Mouse (Mus musculus) liver, embryonic 14.5 days (tissue): ENCODE results near the gene Lmna. TPM values are rescaled to one million over a fixed set of nuclear protein-coding genes. Genes with fewer than 3 reads are reported as not detected.

Experiments
- ATAC-seq: fragments of 200-750 bp; cut with Nextera tagmentation; 2 replicates; pipeline ENCODE4 v1.8.0; 2017; ENCODE audit warnings: moderate number of reproducible peaks, mild to moderate bottlenecking, moderate library complexity; ENCODE audit not compliant: insufficient read depth
- DNase-seq, 3 experiments: peaks; one replicate each; pipeline ENCODE4 v3.0.0-alpha.2; 2012 to 2013; ENCODE audit warnings: low read depth in 3 of 3, low spot score in 3 of 3
- H3K27ac ChIP-seq: fragments of 300-500 bp; sonication (generic); 2 replicates; pipeline ENCODE4 v1.5.1; 2014; ENCODE audit warnings: moderate library complexity, mild to moderate bottlenecking, control low read depth, inconsistent platforms
- H3K27me3 ChIP-seq: fragments of 300-500 bp; sonication (generic); 2 replicates; pipeline ENCODE4 v1.6.1; 2014; ENCODE audit warnings: mild to moderate bottlenecking, low read length, moderate library complexity; ENCODE audit not compliant: control insufficient read depth, insufficient read depth
- H3K36me3 ChIP-seq: fragments of 300-500 bp; sonication (generic); replicated peaks from 2 replicates; pipeline ENCODE4 v1.6.1; 2014; ENCODE audit warnings: low read depth; ENCODE audit not compliant: control insufficient read depth, insufficient read depth
- H3K4me1 ChIP-seq, 2 experiments: fragments of 200-500 bp in 1 of 2; fragments of 300-500 bp in 1 of 2; sonication (generic) in 1 of 2; replicated peaks; 2 replicates each; pipeline ENCODE4 v1.6.1; 2012 to 2014; ENCODE audit warnings: antibody characterized with exemption in 1 of 2, inconsistent platforms in 1 of 2, low read length in 1 of 2; ENCODE audit not compliant: control insufficient read depth in 2 of 2, insufficient read depth in 2 of 2
- H3K4me2 ChIP-seq: fragments of 300-500 bp; sonication (generic); 2 replicates; pipeline ENCODE4 v1.6.1; 2014; ENCODE audit warnings: low read depth, mild to moderate bottlenecking, control low read depth, moderate library complexity
- H3K4me3 ChIP-seq, 2 experiments: fragments of 200-500 bp in 1 of 2; fragments of 300-500 bp in 1 of 2; sonication (generic) in 1 of 2; 2 replicates each; pipeline ENCODE4 v1.5.1; 2012 to 2014; ENCODE audit warnings: low read depth in 2 of 2, low read length in 2 of 2, mild to moderate bottlenecking in 2 of 2, control low read depth in 1 of 2, inconsistent platforms in 1 of 2, moderate library complexity in 1 of 2; ENCODE audit not compliant: insufficient read depth in 1 of 2
- H3K9ac ChIP-seq: fragments of 300-500 bp; sonication (generic); replicated peaks from 2 replicates; pipeline ENCODE4 v1.6.1; 2014; ENCODE audit warnings: mild to moderate bottlenecking, control low read depth, moderate library complexity
- H3K9me3 ChIP-seq: fragments of 300-500 bp; sonication (generic); 2 replicates; pipeline ENCODE4 v1.6.1; 2016; ENCODE audit warnings: low read length, mixed read lengths; ENCODE audit not compliant: control insufficient read depth
- CTCF ChIP-seq: IDR thresholded peaks from 2 replicates; pipeline ENCODE4 v1.5.1; 2016; ENCODE audit warnings: antibody characterized with exemption, low read depth, control low read depth
- EP300 ChIP-seq: IDR thresholded peaks from 2 replicates; pipeline ENCODE4 v1.6.1; 2016; ENCODE audit warnings: antibody characterized with exemption, low read depth
- WGBS: fragments of 180-500 bp; shearing (Covaris S2); extraction: QIAGEN DNeasy Blood & Tissue Kit; methylation state at CpG from one replicate; pipeline ENCODE4 v1.1.7; 2014; ENCODE audit not compliant: insufficient replicate concordance; 5-methylcytosine and 5-hydroxymethylcytosine counted together
- polyA plus RNA-seq, 2 experiments: library from polyadenylated mRNA; depleted of rRNA in 1 of 2; stranded (reverse) in 1 of 2; unstranded in 1 of 2; fragments of >200 nt; fragmentation: Nextera tagmentation in 1 of 2; extraction: Ambion mirVana in 1 of 2; gene quantifications; 2 replicates each; pipeline versions ENCODE4 v1.2.1 to v1.2.3; 2012 to 2014

Lmna gene
- polyA plus RNA-seq, 2 experiments = 58.7 to 115 TPM

GRCm38 (mm10) chr3:88531348-88532298 lies 21.9 kb upstream of the Lmna start:
- peak overlapping the region; percentile 99 for H3K4me2 ChIP-seq
- peak; percentile 62 for ATAC-seq
- peaks cover 6% of the 10 kb centered on the region for H3K27me3 ChIP-seq
- H3K4me1 ChIP-seq = peaks cover 7 to 14% of the 10 kb centered on the region in 2 experiments; a peak in 3 of 4 replicates
- DNase-seq = peak in 2 of 3 experiments; percentile 50 to 56
- no peak overlapping the region for H3K27ac ChIP-seq
- peak overlapping the region; percentile 64 for H3K9ac ChIP-seq
- WGBS = under 1% methylated on average over 54 of the region's 63 CpGs
- no peaks in the 10 kb centered on the region for H3K9me3 ChIP-seq
- H3K36me3 ChIP-seq = no peaks in the 10 kb centered on the region
- H3K4me3 ChIP-seq = peak overlapping the region; percentile 77 to 92
- TF ChIP-seq EP300 = no peak
- TF ChIP-seq CTCF = no peak

GRCm38 (mm10) chr3:88530082-88530864 lies 20.5 kb upstream of the Lmna start:
- DNase-seq (no peak), ATAC-seq (no peak)
- Histone ChIP-seq H3K4me2 (peak overlapping the region; percentile 99), H3K36me3 (no peaks in the 10 kb centered on the region), H3K9ac (0 out of 2 replicates have a peak overlapping the region, but pooled peaks have one; percentile 31), H3K27ac (no peak overlapping the region), H3K4me3 (peak overlapping the region in 1 of 2 experiments; percentile 77; a peak in 1 of 4 replicates), H3K9me3 (no peaks in the 10 kb centered on the region), H3K27me3 (peaks cover 6% of the 10 kb centered on the region), H3K4me1 (peaks cover 2 to 8% of the 10 kb centered on the region in 2 experiments; a peak in 3 of 4 replicates)
- no peak for TF ChIP-seq CTCF
- TF ChIP-seq EP300 = no peak
- 40% methylated on average over 11 of the region's 11 CpGs for WGBS

- H3K27me3 ChIP-seq = peaks cover 6% of the 10 kb centered on the region
- no peak for ATAC-seq
- H3K27ac ChIP-seq = no peak overlapping the region
- 59% methylated on average over 7 of the region's 7 CpGs for WGBS
- DNase-seq = no peak
- peaks cover 2 to 8% of the 10 kb centered on the region in 2 experiments; a peak in 3 of 4 replicates for H3K4me1 ChIP-seq
- no peak overlapping the region for H3K4me2 ChIP-seq
- H3K36me3 ChIP-seq = no peaks in the 10 kb centered on the region
- no peak overlapping the region for H3K9ac ChIP-seq
- H3K4me3 ChIP-seq = no peak overlapping the region
- TF ChIP-seq EP300 (no peak), CTCF (no peak)
- H3K9me3 ChIP-seq = no peaks in the 10 kb centered on the region
These were observed 19.6 kb upstream of the Lmna start for GRCm38 (mm10) chr3:88529204-88530000.

GRCm38 (mm10) chr3:88528646-88529045 lies 18.9 kb upstream of the Lmna start:
- no peak overlapping the region for H3K9ac ChIP-seq
- no peak for ATAC-seq
- 81% methylated on average over 11 of the region's 11 CpGs for WGBS
- peaks cover 2 to 8% of the 10 kb centered on the region in 2 experiments; a peak in 2 of 4 replicates for H3K4me1 ChIP-seq
- H3K27ac ChIP-seq = no peak overlapping the region
- TF ChIP-seq EP300 (no peak), CTCF (no peak)
- DNase-seq = no peak
- H3K4me3 ChIP-seq = no peak overlapping the region
- H3K36me3 ChIP-seq = no peaks in the 10 kb centered on the region
- H3K27me3 ChIP-seq = peaks cover 6% of the 10 kb centered on the region
- no peak overlapping the region for H3K4me2 ChIP-seq
- H3K9me3 ChIP-seq = no peaks in the 10 kb centered on the region
